Mouse (Mus musculus) gastrocnemius, postnatal 14 days (tissue): Measurements from ENCODE around the gene Me3. TPM values are rescaled to one million over a fixed set of nuclear protein-coding genes. Genes with fewer than 3 reads are reported as not detected.
"Not testable (repeated sequence)": the region's sequence is repeated elsewhere in the genome, so short reads cannot be mapped to it uniquely, and the experiment has no call there.

Experiments used
- DNase-seq: peaks from one replicate; pipeline ENCODE4 v3.0.0; 2021; ENCODE audit warnings: mixed read lengths
- intact Hi-C: fragments of 180-260 bp; cut with DNase I; formaldehyde crosslinking; loops from one replicate; pipeline ENCODE4 v1.15.1; 2025; ENCODE audit warnings: low total_unique reads
- total RNA-seq, 2 experiments: library from RNA; stranded (reverse); gene quantifications; 2 replicates each; pipeline ENCODE4 v1.2.3; 2021

Me3 gene
- total RNA-seq, 2 experiments from 2014 or later, result 86.5 to 101 TPM

DNA sequence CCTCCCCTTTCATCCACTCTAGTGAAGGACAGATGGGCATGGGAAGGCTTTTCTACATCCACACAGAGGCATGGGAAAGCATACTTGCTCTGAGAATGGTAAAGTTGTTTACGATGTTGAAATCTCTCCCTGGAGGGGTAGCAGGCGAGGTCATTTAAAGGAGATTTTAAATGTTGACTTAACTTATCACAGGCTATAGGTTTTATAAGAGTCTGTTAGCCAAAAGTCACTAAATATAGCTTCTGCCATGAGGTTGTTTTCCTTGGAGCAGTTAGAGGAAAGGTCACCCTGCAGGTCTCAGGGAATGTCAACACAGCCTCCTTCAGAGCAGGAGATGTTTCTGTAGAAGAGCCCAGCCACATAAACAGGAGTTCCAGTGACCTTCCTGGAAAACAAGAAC lies 85.3 kb downstream of the Me3 start:
- intact Hi-C loops, result no loop called here
- no peak for DNase-seq

DNA sequence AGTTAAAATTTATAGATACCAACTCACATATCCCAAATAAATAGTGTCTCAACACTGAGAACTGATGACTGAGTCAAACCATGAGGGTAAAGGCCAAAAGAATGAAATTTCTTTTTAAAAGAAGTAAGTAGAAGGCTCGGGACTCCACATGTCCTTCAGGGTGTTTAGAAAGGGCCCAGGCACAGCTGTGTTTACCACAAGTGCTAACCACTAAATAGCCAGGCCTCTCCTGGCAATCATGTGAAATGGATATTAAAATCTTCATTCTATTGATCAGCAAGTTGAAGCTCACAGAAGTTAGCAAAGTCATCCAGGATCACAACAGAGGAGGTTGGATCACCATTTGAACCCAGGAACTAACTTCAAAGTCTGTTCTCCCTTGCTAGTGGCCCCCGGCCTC lies 86.1 kb downstream of the Me3 start:
- intact Hi-C loops, result no loop called here
- DNase-seq, result no peak

DNA sequence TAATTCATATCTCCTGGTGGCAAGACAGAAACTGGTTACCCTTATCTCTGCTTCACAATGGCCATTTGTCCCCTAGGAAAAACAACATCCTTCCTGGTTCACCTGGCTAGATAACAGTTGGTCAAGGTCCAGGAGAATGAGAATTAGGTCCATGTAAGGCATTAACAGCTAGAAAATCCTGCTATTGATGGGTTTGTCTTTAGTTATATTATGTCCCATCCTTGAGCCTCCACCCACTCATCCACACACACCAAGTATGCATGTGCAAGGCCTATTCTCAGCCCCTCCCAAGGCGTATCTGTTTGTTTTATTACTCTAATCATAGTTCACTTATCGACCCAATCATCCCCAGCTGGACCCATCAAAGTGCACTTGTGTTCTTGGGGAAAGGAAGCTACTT lies 88.1 kb downstream of the Me3 start:
- no peak for DNase-seq
- intact Hi-C loops, result no loop called here

DNA sequence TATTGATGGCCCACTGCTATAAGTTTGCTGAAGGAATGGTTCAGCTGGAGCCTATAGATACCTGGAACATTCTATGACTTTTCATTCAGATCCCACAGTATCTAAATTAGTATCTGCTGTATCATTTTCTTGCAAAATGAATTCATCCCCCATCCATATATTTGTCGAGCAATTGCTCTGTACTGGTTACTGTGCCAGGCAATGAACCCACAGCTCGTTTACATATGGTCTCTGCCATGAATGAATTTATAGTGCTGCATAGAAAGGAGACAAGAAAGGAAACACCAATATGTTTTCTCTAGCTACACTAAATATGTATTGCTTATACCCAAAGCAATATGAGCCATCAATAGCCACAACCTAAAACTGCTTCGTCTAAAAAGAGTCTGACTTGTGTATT lies 94.5 kb downstream of the Me3 start:
- no peak for DNase-seq
- intact Hi-C loops, result no loop called here

DNA sequence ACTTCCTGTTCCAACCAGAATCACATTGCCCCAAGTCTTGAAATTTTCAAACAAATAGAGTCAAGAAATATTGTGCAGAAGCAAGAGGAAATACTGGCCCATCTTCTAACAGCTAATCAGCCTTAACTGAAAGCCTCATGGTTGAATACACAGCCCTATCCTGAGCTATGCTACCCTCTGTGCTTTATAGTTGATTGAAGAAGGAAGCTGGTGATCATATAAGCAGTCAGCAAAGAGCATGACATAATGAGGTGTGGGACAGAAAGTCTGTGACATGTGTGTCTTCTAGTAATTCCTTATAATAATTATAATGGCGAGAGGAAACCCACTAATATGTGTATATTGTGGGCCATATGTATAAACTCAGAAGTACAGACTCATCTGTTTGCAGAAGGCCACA lies 95.4 kb downstream of the Me3 start:
- no peak for DNase-seq

DNA sequence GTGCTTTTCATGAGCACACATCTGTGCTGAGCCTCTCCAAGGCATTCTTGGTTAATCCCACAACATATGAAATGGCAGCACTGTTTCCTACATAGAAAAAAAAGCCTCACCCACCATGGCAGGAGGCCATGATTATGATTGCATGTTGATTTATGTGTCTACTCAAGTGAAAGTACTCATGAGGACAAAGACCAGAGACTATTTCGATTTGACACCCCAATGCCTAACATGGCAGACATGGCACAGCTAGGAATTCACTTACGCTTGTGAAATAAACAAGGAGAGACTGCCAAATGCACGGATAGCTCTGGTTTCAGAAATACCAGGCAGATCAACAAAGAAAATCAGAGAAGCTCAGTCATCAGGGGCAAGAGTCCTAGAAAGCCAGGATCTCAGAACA lies 96.2 kb downstream of the Me3 start:
- no peak for DNase-seq
- intact Hi-C loops, result no loop called here

More for the DNA sequence above, 95.4 kb downstream of the Me3 start:
- intact Hi-C loops, result no loop called here

DNA sequence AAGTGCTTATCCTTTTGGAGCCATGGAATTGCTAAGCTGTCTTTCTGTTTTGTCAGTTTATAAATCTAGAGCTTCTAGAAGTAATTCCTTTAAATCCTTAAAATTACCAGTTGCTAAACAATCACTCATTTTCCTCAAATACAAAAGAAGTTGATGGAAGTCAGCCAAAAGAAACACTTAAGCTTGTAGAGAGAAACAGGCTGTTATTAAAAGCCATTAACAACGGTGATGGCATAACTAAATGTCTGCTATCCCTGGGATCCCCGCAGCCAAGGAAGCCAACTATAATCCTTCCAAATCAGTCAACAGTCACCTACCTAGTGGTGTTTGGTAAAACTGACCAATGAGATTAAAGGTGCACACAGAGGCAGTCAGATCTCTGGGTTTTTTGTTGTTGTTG lies 98.3 kb downstream of the Me3 start:
- no peak for DNase-seq
- intact Hi-C loops, result no loop called here

DNA sequence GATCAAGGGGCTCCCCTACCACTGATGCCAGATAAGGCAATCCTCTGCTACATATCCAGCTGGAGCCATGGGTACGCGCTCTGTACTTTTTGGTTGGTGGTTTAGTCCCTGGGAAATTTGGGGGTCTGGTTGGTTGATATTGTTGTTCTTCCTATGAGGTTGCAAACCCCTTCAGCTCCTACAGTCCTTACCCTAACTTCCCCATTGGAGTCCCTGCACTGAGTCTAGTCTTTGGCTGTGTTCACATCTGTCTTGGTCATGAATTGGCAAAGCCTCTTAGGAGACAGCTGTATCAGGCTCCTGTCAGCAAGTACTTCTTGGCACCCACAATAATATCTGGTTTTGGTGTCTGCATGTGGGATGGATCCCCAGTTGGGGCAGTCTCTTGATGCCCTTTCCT lies 98.9 kb downstream of the Me3 start:
- DNase-seq, intact Hi-C loops: not testable (repeated sequence)

DNA sequence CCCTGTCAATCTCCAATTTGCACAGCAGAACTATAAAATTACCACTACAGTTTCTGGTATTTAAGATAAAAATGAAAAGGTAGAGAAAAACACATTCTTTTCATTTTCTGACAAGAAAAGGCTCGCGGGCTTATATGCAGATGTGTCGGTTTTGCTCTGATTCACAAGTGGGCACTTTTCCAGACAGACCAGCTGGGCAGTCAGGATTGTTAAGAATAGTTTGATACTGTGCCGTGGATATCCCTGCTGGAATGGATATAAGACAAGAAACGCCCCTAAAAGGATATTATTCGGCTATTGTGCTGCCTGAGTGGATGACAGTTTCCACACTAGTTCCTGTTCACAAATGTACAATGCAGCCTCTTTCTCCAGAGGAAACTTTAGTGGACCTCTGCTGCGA lies 116.2 kb downstream of the Me3 start:
- intact Hi-C loops, result no loop called here

DNA sequence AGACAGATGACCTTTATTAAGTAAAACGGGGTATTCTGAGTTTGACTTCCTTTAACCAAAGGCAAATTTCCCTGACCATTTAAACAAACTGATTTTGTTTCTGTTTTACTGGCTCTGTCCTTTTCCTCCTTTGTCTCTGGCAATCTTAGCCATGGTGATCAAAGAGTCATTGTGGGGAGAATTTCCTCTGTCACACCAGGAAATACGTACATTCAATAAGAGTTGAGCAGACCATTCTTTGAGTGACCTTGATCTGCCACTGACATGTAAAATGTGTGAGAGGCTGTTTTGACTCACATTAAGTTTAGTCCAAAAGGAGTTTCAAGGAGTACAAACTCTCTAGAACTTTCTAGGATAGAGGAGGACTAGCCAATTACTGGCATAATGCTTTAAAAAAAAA lies 117.0 kb downstream of the Me3 start:
- intact Hi-C loops, result no loop called here
- DNase-seq, result no peak

More for the DNA sequence above, 116.2 kb downstream of the Me3 start:
- no peak for DNase-seq

DNA sequence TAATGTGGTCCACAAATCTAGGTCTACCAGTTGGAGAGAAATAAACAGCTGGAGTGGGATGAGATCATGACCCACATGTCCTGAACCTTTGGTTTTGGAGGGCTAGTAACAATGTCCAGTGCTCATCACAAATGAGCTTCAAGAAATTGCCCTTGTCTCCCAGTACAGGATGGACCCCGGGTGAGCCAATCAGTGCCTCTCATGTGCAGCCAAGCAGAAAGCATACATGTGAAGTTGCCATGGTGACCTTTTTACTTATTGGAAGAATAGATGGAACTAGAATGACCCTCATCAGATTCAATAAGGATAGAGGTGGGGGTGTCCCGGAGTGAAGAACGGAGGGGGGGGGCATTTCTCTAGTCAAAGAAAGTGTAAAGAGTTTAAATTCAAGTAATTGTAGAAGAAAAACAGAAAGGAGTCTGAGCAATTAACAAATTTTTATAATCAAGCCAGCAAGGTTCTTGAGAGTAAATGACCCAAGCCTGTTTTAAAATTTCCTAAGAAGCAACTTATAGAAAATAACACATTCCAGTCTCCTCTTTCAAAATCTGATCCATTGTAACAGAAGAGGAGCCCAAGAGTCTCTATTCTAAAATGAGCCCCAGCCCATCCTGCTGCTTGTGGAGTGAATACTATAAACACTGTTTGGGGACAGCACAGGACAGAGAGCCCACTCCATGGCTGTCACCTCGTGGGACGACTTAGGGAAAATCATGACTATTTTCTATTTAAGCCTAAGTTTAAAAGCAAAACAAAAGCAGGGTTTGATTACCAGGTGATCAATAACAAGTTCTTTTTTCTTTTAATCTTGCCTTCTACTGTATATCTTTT lies 134.7 kb downstream of the Me3 start:
- intact Hi-C loops, result no loop called here
- no peak for DNase-seq

DNA sequence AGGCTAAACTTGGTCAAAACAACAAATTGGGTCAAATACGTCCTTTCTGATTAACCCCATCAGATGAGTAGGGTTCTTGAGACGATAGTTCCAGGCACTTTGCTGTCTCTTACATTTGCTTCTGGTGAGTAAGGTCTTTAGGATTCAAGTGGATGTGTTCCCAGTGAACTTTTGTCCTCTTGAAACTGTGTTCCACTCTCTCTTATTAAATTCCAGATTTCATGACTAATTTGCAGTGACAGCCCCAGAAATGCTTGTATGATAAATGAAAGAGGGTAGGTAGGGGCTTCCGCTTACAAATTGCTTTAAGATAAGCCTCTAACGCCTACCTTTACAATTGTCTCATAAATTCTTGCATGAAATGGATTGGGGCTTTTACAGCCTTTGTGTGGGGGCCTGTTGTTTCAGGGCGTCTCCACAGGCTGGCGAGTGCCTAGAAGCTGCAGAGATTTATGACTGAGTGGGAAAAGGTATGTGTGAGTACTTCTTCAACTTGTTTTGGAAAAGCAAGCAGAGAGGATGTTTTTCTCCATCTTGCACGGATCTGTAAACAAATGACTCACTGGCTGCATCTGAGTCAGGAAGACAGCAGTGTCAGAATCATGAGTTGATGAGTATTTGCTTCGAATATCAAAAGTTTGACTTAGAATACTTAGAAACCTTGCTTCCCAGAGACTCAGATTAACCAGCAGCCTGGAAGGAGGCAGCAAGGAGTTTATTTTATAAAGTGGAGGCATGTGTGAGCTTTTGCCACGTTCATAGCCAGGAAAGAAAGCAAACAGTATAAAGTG lies 137.1 kb downstream of the Me3 start:
- intact Hi-C loops, result no loop called here
- DNase-seq, result no peak

DNA sequence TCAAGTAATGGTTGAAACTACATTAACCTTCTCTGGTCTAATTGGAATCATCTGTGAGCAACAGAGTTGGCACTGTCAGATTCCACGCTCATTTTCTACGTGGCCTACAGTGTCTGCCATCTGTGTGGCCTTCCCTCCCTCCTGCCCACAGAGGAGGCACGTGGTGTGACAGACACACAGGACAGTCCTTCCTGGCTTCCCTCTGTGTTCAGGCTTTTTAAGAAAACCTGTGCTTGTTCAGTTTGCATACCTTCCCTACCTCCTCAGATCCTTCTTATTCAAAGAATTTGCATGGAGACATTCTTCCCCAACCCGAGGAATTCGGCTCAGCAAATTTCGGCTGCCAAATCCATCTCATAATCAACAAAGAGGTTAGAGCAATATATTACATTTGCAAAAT lies 137.8 kb downstream of the Me3 start:
- intact Hi-C loops, result no loop called here
- no peak for DNase-seq

DNA sequence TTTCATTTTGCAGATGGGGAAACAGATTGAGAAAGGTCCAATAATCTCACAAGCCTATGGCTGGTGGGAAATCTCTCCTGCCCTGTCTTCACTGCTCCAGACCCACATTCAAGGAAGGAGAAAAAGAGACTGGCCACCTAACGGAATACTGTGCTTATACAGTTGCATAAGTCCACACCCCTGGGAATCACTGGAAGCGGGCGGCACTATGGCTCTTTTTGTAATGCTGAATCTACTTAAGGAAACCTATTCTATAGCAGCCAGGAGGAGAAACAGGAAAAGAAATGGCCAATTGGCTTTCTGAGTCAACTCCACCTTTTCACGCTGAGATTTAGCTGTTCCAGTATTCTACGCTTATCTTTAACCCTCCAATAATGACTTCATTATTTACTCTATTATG lies 140.7 kb downstream of the Me3 start:
- intact Hi-C loops, result no loop called here
- DNase-seq, result no peak

DNA sequence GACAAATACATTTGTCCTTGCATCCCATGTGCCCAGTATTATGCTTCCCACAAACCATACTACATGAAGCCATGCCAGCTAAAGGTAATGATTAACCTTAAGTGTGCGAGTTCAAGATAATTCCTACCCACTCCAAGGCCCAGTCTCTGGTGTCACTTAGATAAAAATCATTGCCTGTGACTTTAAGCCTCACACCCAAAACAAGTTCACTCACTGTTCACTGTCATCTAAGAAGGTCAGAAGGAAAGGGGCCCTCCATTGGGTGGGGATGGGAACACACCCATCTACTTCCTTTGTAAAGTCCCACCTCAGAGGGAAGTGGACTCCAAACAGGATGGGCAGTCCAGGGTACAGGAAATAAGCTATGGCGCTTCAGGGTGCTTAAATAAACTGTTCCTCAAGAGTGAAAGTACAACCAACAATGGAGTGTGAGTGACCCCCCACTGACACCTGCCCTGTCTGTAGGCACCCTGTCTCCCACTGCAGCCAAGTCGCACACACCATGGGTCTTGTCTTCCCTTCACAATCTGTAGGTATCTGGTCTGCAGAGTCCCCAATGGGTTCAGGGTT lies 141.2 kb downstream of the Me3 start:
- intact Hi-C loops, result no loop called here
- no peak for DNase-seq

DNA sequence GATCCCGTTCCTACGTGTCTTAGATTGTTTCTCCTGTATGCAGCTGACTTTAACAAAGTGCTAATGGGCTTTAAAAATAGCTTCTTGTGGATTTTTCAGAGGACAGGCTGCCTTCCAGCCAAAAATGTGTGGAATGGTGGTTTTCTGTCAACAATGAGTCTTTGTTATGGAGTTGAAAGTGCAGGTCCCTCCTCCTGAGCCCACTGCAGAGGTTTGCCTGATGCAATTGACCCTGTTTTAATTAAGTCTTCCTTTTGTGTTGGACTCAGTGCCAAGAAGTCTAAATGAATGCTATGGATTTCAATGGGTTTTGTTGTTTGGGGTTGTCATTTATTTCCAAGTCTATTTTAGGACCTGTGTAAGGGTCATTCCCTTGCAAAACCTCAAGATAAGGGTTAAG lies 141.7 kb downstream of the Me3 start:
- intact Hi-C loops, result no loop called here
- DNase-seq, result no peak

DNA sequence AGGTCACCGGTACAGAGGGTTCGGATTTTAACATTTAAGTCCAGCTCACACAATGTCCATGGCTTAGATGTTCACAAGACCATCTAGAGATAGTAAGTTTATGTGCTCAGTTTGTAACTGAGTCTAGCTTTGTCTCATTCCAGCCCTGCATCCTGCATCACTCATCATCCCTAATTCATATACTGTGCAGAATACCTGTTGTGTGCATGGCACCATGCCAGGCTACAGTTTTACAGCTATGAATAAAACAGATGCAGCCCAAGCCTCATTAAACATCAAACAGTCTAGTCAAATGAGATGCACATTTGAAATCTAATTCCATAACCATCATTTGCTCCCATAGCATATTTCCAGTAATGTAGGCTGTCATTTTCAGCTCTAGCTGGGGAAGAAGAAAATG lies 143.7 kb downstream of the Me3 start:
- intact Hi-C loops, result no loop called here
- no peak for DNase-seq

DNA sequence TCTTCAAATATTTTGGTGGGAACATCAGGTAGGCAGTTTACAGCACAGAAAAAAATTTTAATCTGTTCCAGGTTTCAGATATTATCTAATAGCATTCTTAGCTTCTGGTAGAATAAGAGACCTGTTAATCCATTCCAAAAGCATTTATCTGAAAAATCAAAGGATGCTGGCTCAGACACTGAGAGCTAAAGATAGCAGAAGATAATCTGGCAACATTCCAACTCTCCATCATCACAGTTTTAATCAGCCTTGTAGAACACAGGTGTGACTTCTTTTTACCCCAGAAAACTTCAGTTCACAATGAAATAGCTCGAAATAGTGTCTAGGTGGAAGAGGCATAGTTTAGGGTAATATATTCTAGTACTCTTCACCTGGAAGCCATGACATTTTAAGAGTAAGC lies 149.2 kb downstream of the Me3 start:
- no peak for DNase-seq
- intact Hi-C loops, result no loop called here

DNA sequence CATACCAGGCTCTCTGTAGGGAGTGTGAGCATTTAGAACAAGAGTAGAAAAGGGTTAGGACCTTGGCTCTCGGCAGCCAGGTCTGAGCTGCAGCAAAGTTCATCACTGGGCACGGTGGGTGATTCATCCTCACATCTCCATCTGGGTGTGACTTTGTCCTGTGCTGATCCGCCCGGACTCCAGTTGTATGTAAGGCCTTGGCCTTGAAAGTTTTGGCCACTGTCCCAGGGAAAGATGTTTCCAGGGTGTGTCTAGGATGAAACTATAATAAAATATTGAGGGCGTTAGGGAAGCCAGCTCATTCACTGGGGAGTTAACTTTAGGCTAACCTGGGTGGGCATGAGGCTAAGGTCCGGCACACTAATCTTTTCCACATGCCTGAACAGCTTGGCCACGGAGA lies 155.5 kb downstream of the Me3 start:
- peak; percentile 29 for DNase-seq
- intact Hi-C loops, result no loop called here

DNA sequence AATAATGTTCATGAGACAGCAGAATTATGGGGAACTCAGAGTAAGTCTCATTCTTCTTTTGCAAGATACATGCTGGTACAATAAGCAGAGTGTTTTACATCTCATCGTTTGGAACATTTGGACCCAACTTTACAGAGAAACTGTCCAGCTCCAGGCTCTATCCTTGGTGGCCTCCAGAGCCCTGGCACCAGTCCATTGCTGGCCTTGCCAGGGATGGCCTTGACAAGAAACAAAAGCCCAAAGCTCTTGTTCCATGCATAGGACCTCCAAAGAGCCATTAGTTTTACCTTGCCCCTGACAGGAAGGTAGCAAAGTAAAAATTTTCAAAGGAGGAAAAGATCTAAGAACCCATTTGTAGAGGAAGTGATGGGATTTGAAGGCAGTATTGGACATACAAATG lies 160.4 kb downstream of the Me3 start:
- intact Hi-C loops, result no loop called here
- no peak for DNase-seq

DNA sequence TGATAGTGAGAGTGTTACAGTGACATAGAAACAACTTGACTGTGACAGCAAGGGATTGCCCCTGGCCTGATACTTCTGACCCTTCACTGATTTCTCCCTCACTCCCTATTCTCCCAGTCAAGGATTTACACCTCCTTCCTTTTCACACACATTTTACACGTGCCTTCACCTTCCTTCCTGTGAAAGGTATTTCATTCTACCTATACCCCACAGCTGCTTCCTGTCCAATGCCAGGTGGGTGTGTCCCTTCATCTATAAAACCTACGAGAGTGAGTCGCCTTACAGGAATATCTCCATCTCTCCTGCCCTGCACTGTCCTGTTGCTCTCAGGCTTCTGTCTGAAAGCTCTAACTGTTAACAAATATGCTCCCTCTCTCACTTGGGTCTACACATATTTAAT lies 163.2 kb downstream of the Me3 start:
- DNase-seq, result no peak
- intact Hi-C loops, result no loop called here
